Mouse (Mus musculus): Measurements from ENCODE around the gene Hspb7. TPM values are rescaled to one million over a fixed set of nuclear protein-coding genes. Genes with fewer than 3 reads are reported as not detected.
A peak's percentile ranks its signal among the peaks of the same experiment; 100 is the strongest.

Gene Hspb7
- total and polyA plus RNA-seq, 3 experiments = not detected

GRCm38 (mm10) chr4:141430997-141431396 is 10.4 kb downstream of the Hspb7 start:
- DNase-seq (ENCODE audit: low read depth, low spot score) = peak; percentile 76

GRCm38 (mm10) chr4:141432666-141433065 is 12.1 kb downstream of the Hspb7 start:
- Histone ChIP-seq H3K4me1 (ENCODE audit: control insufficient read depth in 1 of 2, insufficient read depth in 2 of 2, low read length in 2 of 2) (no peaks in the 10 kb centered on the region), H3K27me3 (ENCODE audit: control insufficient read depth in 1 of 2, insufficient read depth in 2 of 2, low read length in 2 of 2) (no peaks in the 10 kb centered on the region), H3K79me2 (ENCODE audit: control insufficient read depth, insufficient read depth, low read length, poor library complexity) (no peaks in the 10 kb centered on the region), H3K9me3 (replicated peaks; ENCODE audit: insufficient read depth, low read length) (no peaks in the 10 kb centered on the region), H3K36me3 (ENCODE audit: control insufficient read depth in 1 of 2, insufficient read depth in 2 of 2, low read length in 2 of 2) (no peaks in the 10 kb centered on the region), H3K9ac (ENCODE audit: control insufficient read depth, low read depth, low read length, poor library complexity, severe bottlenecking) (no peak overlapping the region), H3K27ac (ENCODE audit: control insufficient read depth, low read depth, low read length) (no peak overlapping the region), H3K4me3 (ENCODE audit: control insufficient read depth in 1 of 2, insufficient read depth in 1 of 2, low read depth in 2 of 2, low read length in 2 of 2) (no peak overlapping the region)
- TF ChIP-seq USF2 (IDR thresholded peaks at IDR 0.05; ENCODE audit: borderline replicate concordance in 1 of 2, insufficient read depth in 1 of 2, low read depth in 1 of 2, low read length in 2 of 2) (no peak), TAL1 (IDR thresholded peaks at IDR 0.05; ENCODE audit: low read length) (no peak), HCFC1 (IDR thresholded peaks at IDR 0.05; ENCODE audit: low read depth, low read length) (no peak), ZC3H11A (IDR thresholded peaks at IDR 0.05; ENCODE audit: low read depth, low read length) (no peak), SIN3A (IDR thresholded peaks at IDR 0.05; ENCODE audit: low read length) (no peak), NELFE (IDR thresholded peaks at IDR 0.05; ENCODE audit: low read depth, low read length) (no peak)
- DNase-seq (ENCODE audit: low read depth, low spot score) = no peak

More at GRCm38 (mm10) chr4:141430997-141431396, 10.4 kb downstream of the Hspb7 start:
- no peaks in the 10 kb centered on the region for H3K79me2 ChIP-seq (ENCODE audit: control insufficient read depth, insufficient read depth, low read length, poor library complexity)
- H3K4me1 ChIP-seq (ENCODE audit: control insufficient read depth in 1 of 2, insufficient read depth in 2 of 2, low read length in 2 of 2) = no peaks in the 10 kb centered on the region
- 0 out of 2 replicates have a peak overlapping the region, but pooled peaks have one; percentile 42 for H3K9ac ChIP-seq (ENCODE audit: control insufficient read depth, low read depth, low read length, poor library complexity, severe bottlenecking)
- TF ChIP-seq CTCF (IDR thresholded peaks at IDR 0.05 in 2 of 3, conservative IDR thresholded peaks at IDR 0.05 in 1 of 3; ENCODE audit: control insufficient read depth in 1 of 3, insufficient read depth in 1 of 3, low read depth in 2 of 3, low read length in 3 of 3, poor library complexity in 1 of 3, severe bottlenecking in 1 of 3) = peak; percentile 91 to 97 (median 92)
- no peak for TF ChIP-seq MXI1 (IDR thresholded peaks at IDR 0.05; ENCODE audit: low read depth, low read length)
- no peak for TF ChIP-seq ZKSCAN1 (IDR thresholded peaks at IDR 0.05; ENCODE audit: low read depth, low read length)
- no peak for TF ChIP-seq UBTF (IDR thresholded peaks at IDR 0.05; ENCODE audit: borderline replicate concordance, insufficient read depth, low read depth, low read length)
- TF ChIP-seq ZNF384 (IDR thresholded peaks at IDR 0.05; ENCODE audit: low read depth, low read length) = 0 out of 2 replicates have a peak, but pooled peaks have one; percentile 25
- no peak for TF ChIP-seq POLR2AphosphoS2 (IDR thresholded peaks at IDR 0.05; ENCODE audit: low read length)
- no peak for TF ChIP-seq NRF1 (IDR thresholded peaks at IDR 0.05; ENCODE audit: insufficient read depth, low read depth, low read length, poor library complexity, severe bottlenecking)
- TF ChIP-seq NELFE (IDR thresholded peaks at IDR 0.05; ENCODE audit: low read depth, low read length) = no peak
- TF ChIP-seq TAL1 (IDR thresholded peaks at IDR 0.05; ENCODE audit: low read length) = no peak
- no peak for TF ChIP-seq GATA1 (IDR thresholded peaks at IDR 0.05; ENCODE audit: low read depth, low read length)
- 0 out of 2 replicates have a peak, but pooled peaks have one; percentile 37 for TF ChIP-seq JUND (IDR thresholded peaks at IDR 0.05; ENCODE audit: low read depth, low read length)
- no peak for TF ChIP-seq USF1 (IDR thresholded peaks at IDR 0.05; ENCODE audit: low read depth, low read length)
- TF ChIP-seq ELF1 (IDR thresholded peaks at IDR 0.05; ENCODE audit: low read depth, low read length) = no peak
- 0 out of 2 replicates have a peak, but pooled peaks have one; percentile 20 for TF ChIP-seq SIN3A (IDR thresholded peaks at IDR 0.05; ENCODE audit: low read length)
- no peak for TF ChIP-seq BHLHE40 (IDR thresholded peaks at IDR 0.05; ENCODE audit: borderline replicate concordance, low read depth, low read length)
- peak; percentile 94 for TF ChIP-seq RAD21 (IDR thresholded peaks at IDR 0.05; ENCODE audit: low read depth, low read length)
- no peak for TF ChIP-seq USF2 (IDR thresholded peaks at IDR 0.05; ENCODE audit: borderline replicate concordance in 1 of 2, insufficient read depth in 1 of 2, low read depth in 1 of 2, low read length in 2 of 2)
- no peak for TF ChIP-seq CHD1 (IDR thresholded peaks at IDR 0.05; ENCODE audit: low read depth, low read length)
- no peak for TF ChIP-seq E2F4 (IDR thresholded peaks at IDR 0.05; ENCODE audit: borderline replicate concordance, low read depth, low read length)
- no peak for TF ChIP-seq TBP (IDR thresholded peaks at IDR 0.05; ENCODE audit: low read depth, low read length)
- no peak for TF ChIP-seq MAFK (IDR thresholded peaks at IDR 0.05; ENCODE audit: borderline replicate concordance, low read depth, low read length)
- no peak for TF ChIP-seq EP300 (IDR thresholded peaks at IDR 0.05; ENCODE audit: low read depth in 1 of 2, low read length in 2 of 2)
- TF ChIP-seq CHD2 (IDR thresholded peaks at IDR 0.05; ENCODE audit: low read length) = no peak
- TF ChIP-seq MYB (IDR thresholded peaks at IDR 0.05; ENCODE audit: low read depth, low read length) = no peak
- TF ChIP-seq ZC3H11A (IDR thresholded peaks at IDR 0.05; ENCODE audit: low read depth, low read length) = peak; percentile 86
- TF ChIP-seq SMC3 (IDR thresholded peaks at IDR 0.05; ENCODE audit: low read depth, low read length) = peak; percentile 85
- no peak for TF ChIP-seq ZMIZ1 (IDR thresholded peaks at IDR 0.05; ENCODE audit: low read depth, low read length)
- no peak for TF ChIP-seq HCFC1 (IDR thresholded peaks at IDR 0.05; ENCODE audit: low read depth, low read length)
- no peak for TF ChIP-seq POLR2AphosphoS5 (IDR thresholded peaks at IDR 0.05; ENCODE audit: borderline replicate concordance, low read depth, low read length)
- H3K27ac ChIP-seq (ENCODE audit: control insufficient read depth, low read depth, low read length) = no peak overlapping the region
- H3K9me3 ChIP-seq (replicated peaks; ENCODE audit: insufficient read depth, low read length) = no peaks in the 10 kb centered on the region
- no peaks in the 10 kb centered on the region for H3K27me3 ChIP-seq (ENCODE audit: control insufficient read depth in 1 of 2, insufficient read depth in 2 of 2, low read length in 2 of 2)
- H3K4me3 ChIP-seq (ENCODE audit: control insufficient read depth in 1 of 2, insufficient read depth in 1 of 2, low read depth in 2 of 2, low read length in 2 of 2) = peak overlapping the region; percentile 37 to 52; a peak in 3 of 4 replicates
- no peaks in the 10 kb centered on the region for H3K36me3 ChIP-seq (ENCODE audit: control insufficient read depth in 1 of 2, insufficient read depth in 2 of 2, low read length in 2 of 2)

All from MEL (cell line).